Mouse (Mus musculus): Measurements from ENCODE around the gene Agtrap.

DNA sequence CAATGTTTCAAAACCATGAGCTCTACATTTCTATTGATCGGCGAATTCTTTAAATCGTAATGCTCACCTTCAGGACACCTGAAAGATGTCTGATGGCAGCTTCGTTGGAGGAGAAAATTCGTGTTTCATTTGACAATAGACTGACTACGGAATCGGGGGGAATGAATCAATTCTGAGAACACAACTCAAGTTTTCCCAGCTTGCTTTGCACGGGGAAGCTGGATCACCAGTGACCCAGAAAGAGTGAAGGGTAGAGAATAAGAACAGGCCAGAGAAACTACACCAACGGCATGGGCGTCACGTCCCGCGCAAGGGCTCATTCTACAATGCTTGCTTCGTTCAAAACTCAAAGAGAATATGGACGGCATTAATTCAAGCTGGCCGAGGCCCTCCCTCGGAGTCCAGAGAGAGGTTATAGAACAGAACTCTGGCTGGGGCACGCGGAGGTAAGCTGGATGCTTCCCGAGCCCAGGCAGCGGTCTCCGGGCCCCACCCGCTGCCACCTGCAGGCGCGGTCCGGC, 49.7 kb downstream of the Agtrap start:
- TF ChIP-seq CTCF (conservative IDR thresholded peaks at IDR 0.05; ENCODE audit: low read length) (no peak), POU5F1 (IDR thresholded peaks at IDR 0.05; ENCODE audit: borderline replicate concordance, low read length) (no peak), NANOG (IDR thresholded peaks at IDR 0.05; ENCODE audit: borderline replicate concordance, low read length) (no peak)

Measured in E14TG2a.4 (cell line).